20 mouse cellular contexts compared by ENCODE assay signal in the genomic region with DNA sequence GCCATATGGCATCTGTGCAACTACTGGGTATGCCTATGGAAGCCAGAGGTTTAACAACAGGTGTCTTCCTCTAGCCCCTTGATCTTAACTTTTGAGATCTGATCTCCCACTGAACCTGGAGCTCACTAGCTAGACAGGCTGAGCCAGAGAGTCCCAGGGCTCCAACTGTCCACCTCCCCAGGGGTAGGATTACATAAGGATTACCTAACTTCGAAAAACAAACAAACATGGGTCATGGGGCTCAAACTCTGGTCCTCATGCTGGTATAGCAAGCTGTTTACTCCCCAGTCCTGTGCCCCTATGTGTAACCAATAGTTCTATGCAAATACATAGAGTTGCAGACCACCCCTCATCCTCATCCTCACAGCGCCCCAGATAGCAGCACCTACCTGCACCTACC.
A peak's percentile ranks its signal among the peaks of the same experiment; 100 is the strongest.
DNase-seq lines count a peak whose midpoint lies in the region; ATAC-seq and TF ChIP-seq lines count a peak whose summit lies in the region.
"Had no signal": no experiment of that assay in that cellular context is flagged by ENCODE, and none has a peak within 500 bp of the region (broad histone marks: within the 10 kb centered on the region; RNA-seq: fewer than 3 reads in every experiment).

No protein-coding gene starts in this region.

- DNase-seq in kidney, adult 2 months = peak; percentile 22
- no peak for DNase-seq in kidney, adult 8-10 months
- DNase-seq in adipocyte (ENCODE audit: low spot score) = peak; percentile 56
- no peak for DNase-seq in adrenal gland, adult 2 months
- no peak for DNase-seq in left cerebral cortex, postnatal 14 days (ENCODE audit: low spot score in 2 of 2)
- no peak for DNase-seq in right cerebral cortex, postnatal 14 days
- DNase-seq: adrenal gland, postnatal 14 days; B cell, adult 2 months; cerebellum, adult 11-12 months; cerebellum, adult 9-10 months; cerebellum, postnatal 25 days; gastrocnemius, postnatal 10 days had no signal

- TF ChIP-seq POLR2A in kidney, adult 2 months (IDR thresholded peaks at IDR 0.05; ENCODE audit: low read depth, low read length) = no peak

- no peaks in the 10 kb centered on the region for H3K9me3 ChIP-seq in liver, embryonic 12.5 days (replicated peaks)
- H3K9me3 ChIP-seq in liver, embryonic 16.5 days (replicated peaks; ENCODE audit: control insufficient read depth, low read length) = no peaks in the 10 kb centered on the region
- H3K9me3 ChIP-seq: embryonic facial prominence, embryonic 12.5 days; forebrain, embryonic 15.5 days; G1E; heart, embryonic 12.5 days; hindbrain, embryonic 10.5 days had no signal

- H3K27ac ChIP-seq in kidney, adult 2 months (ENCODE audit: insufficient read depth, low read depth, low read length) = no peak overlapping the region
- no peak overlapping the region for H3K27ac ChIP-seq in liver, embryonic 12.5 days
- peak overlapping the region; percentile 64 for H3K27ac ChIP-seq in liver, embryonic 16.5 days (ENCODE audit: low read length)
- H3K27ac ChIP-seq: embryonic facial prominence, embryonic 12.5 days; forebrain, embryonic 15.5 days; hindbrain, embryonic 10.5 days had no signal

- peak; percentile 40 for ATAC-seq in liver, embryonic 12.5 days
- peak; percentile 73 for ATAC-seq in liver, embryonic 16.5 days (ENCODE audit: low read depth)
- ATAC-seq: CD4-positive, CD25-positive, alpha-beta regulatory T cell, adult 4 months; forebrain, embryonic 15.5 days had no signal

- H3K27me3 ChIP-seq in kidney, adult 2 months (replicated peaks; ENCODE audit: control insufficient read depth, insufficient read depth, low read length) = no peaks in the 10 kb centered on the region
- no peaks in the 10 kb centered on the region for H3K27me3 ChIP-seq in liver, embryonic 12.5 days (replicated peaks)
- no peaks in the 10 kb centered on the region for H3K27me3 ChIP-seq in liver, embryonic 16.5 days (ENCODE audit: control insufficient read depth, insufficient read depth, low read depth, low read length)
- H3K27me3 ChIP-seq: embryonic facial prominence, embryonic 12.5 days; forebrain, embryonic 15.5 days; heart, embryonic 12.5 days had no signal

- no peak overlapping the region for H3K4me3 ChIP-seq in kidney, adult 2 months (ENCODE audit: insufficient read depth, low read depth, low read length)
- H3K4me3 ChIP-seq in liver, embryonic 12.5 days = no peak overlapping the region
- no peak overlapping the region for H3K4me3 ChIP-seq in liver, embryonic 16.5 days (ENCODE audit: low read depth, low read length)
- H3K4me3 ChIP-seq: embryonic facial prominence, embryonic 12.5 days; forebrain, embryonic 15.5 days; heart, embryonic 12.5 days; hindbrain, embryonic 10.5 days had no signal

- 89% methylated on average over 2 of the region's 2 CpGs for WGBS in kidney, adult 2 months
- WGBS in liver, embryonic 12.5 days (ENCODE audit: insufficient replicate concordance) = 66% methylated on average over 2 of the region's 2 CpGs
- WGBS in liver, embryonic 16.5 days (ENCODE audit: insufficient replicate concordance) = 65% methylated on average over 2 of the region's 2 CpGs

- H3K4me2 ChIP-seq in liver, embryonic 12.5 days = no peak overlapping the region
- H3K4me2 ChIP-seq in liver, embryonic 16.5 days (ENCODE audit: low read depth, low read length) = no peak overlapping the region
- H3K4me2 ChIP-seq: embryonic facial prominence, embryonic 12.5 days; forebrain, embryonic 15.5 days; heart, embryonic 12.5 days had no signal

- no peak for TF ChIP-seq CTCF in kidney, adult 2 months (conservative IDR thresholded peaks at IDR 0.05; ENCODE audit: insufficient read depth, insufficient read length, low read depth, low read length)

- intact Hi-C loops in left cerebral cortex, postnatal 14 days (cut with DNase I) = no loop called here

- peaks cover 12% of the 10 kb centered on the region for H3K4me1 ChIP-seq in kidney, adult 2 months (ENCODE audit: control insufficient read depth, insufficient read depth, low read length)
- peaks cover 45% of the 10 kb centered on the region for H3K4me1 ChIP-seq in liver, embryonic 12.5 days
- H3K4me1 ChIP-seq in liver, embryonic 16.5 days (ENCODE audit: control insufficient read depth, low read depth, low read length) = peaks cover 27% of the 10 kb centered on the region
- H3K4me1 ChIP-seq: hindbrain, embryonic 10.5 days had no signal

- no peak overlapping the region for H3K9ac ChIP-seq in liver, embryonic 12.5 days
- H3K9ac ChIP-seq in liver, embryonic 16.5 days (ENCODE audit: low read depth, low read length) = no peak overlapping the region
- H3K9ac ChIP-seq: embryonic facial prominence, embryonic 12.5 days; forebrain, embryonic 15.5 days; heart, embryonic 12.5 days had no signal

- no peaks in the 10 kb centered on the region for H3K36me3 ChIP-seq in kidney, adult 2 months (ENCODE audit: control insufficient read depth, insufficient read depth, low read length)
- peaks cover 58% of the 10 kb centered on the region for H3K36me3 ChIP-seq in liver, embryonic 12.5 days
- H3K36me3 ChIP-seq in liver, embryonic 16.5 days (ENCODE audit: control insufficient read depth, insufficient read depth) = no peaks in the 10 kb centered on the region
- H3K36me3 ChIP-seq: forebrain, embryonic 15.5 days had no signal

Comparison
In these comparisons a context has a peak if more than half of its experiments do, and no peak if none do; other contexts are left out.
1. DNase-seq: peak in kidney, adult 2 months (single experiment) and adipocyte (single experiment); none in kidney, adult 8-10 months (0 of 2), adrenal gland, adult 2 months (single experiment), left cerebral cortex, postnatal 14 days (0 of 2) and right cerebral cortex, postnatal 14 days (single experiment).